In the genomic region with DNA sequence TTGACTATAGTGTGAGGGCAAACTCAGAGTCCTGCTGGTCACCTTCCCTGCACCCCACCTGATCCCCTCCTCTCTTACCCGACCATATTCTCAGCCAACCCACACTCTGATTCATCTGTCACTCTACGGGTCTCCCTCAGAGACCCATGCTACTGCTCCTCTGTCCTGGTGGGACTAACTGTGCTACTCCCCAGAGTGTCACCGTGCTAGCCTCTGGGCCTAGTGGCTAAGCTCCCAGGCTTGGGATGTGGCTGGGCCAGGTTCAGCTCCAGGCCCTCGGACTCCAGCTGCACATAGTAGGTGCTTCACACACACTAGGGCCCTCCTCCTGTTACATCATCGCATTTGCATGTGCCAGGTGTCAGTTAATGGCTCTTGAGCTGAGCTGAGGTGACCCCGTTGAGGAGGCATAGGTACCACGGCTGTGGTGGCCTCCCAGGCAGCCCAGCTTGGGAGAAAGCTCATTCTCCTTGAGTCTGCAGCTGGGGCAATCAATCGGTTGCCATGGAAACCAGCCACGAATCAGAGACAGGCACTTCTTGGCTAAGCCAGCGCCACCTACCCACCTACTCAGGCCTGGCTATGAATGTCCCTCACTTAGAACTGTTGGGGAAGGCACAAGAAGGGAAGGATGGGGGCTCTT, we compare ENCODE assay signal across 9 mouse cellular contexts. TPM values are rescaled to one million over a fixed set of nuclear protein-coding genes. Genes with fewer than 3 reads are reported as not detected.
DNase-seq lines count a peak whose midpoint lies in the region; ATAC-seq lines count a peak whose summit lies in the region.
"Had no signal": no experiment of that assay in that cellular context is flagged by ENCODE, and none has a peak within 500 bp of the region (broad histone marks: within the 10 kb centered on the region; RNA-seq: fewer than 3 reads in every experiment).

No protein-coding gene starts in this region.

- H3K27me3 ChIP-seq in liver, embryonic 11.5 days (replicated peaks; ENCODE audit: control insufficient read depth, insufficient read depth, low read length) = peaks cover 19% of the 10 kb centered on the region
- H3K27me3 ChIP-seq in forebrain, embryonic 10.5 days (ENCODE audit: poor library complexity, severe bottlenecking) = peaks cover 38% of the 10 kb centered on the region
- H3K27me3 ChIP-seq in neural tube, embryonic 12.5 days (replicated peaks) = no peaks in the 10 kb centered on the region

- no peaks in the 10 kb centered on the region for H3K36me3 ChIP-seq in liver, embryonic 11.5 days (ENCODE audit: control insufficient read depth, insufficient read depth, low read length)
- no peaks in the 10 kb centered on the region for H3K36me3 ChIP-seq in forebrain, embryonic 10.5 days (replicated peaks)
- no peaks in the 10 kb centered on the region for H3K36me3 ChIP-seq in neural tube, embryonic 12.5 days

- no peak overlapping the region for H3K4me3 ChIP-seq in liver, embryonic 11.5 days (ENCODE audit: low read depth, low read length)
- H3K4me3 ChIP-seq in forebrain, embryonic 10.5 days = no peak overlapping the region
- H3K4me3 ChIP-seq in neural tube, embryonic 12.5 days = no peak overlapping the region

- no peak overlapping the region for H3K27ac ChIP-seq in liver, embryonic 11.5 days (ENCODE audit: low read depth, low read length)
- peak overlapping the region; percentile 53 for H3K27ac ChIP-seq in forebrain, embryonic 10.5 days
- no peak overlapping the region; the same call in 1 of the 2 replicates for H3K27ac ChIP-seq in neural tube, embryonic 12.5 days

- H3K9me3 ChIP-seq in liver, embryonic 11.5 days (ENCODE audit: control insufficient read depth, low read length) = no peaks in the 10 kb centered on the region
- no peaks in the 10 kb centered on the region for H3K9me3 ChIP-seq in forebrain, embryonic 10.5 days
- H3K9me3 ChIP-seq in neural tube, embryonic 12.5 days = no peaks in the 10 kb centered on the region

- 34% methylated on average over 10 of the region's 10 CpGs for WGBS in liver, embryonic 11.5 days
- WGBS in forebrain, embryonic 10.5 days = 30% methylated on average over 10 of the region's 10 CpGs
- 24% methylated on average over 10 of the region's 10 CpGs for WGBS in neural tube, embryonic 12.5 days

- ATAC-seq in liver, embryonic 11.5 days (replicated peaks; ENCODE audit: low FRiP score) = no peak
- ATAC-seq in neural tube, embryonic 12.5 days (ENCODE audit: low FRiP score, low read depth) = peak; percentile 65
- ATAC-seq: Patski had no signal

- H3K9ac ChIP-seq in liver, embryonic 11.5 days (ENCODE audit: low read depth, low read length) = no peak overlapping the region
- H3K9ac ChIP-seq in neural tube, embryonic 12.5 days = no peak overlapping the region

- peak; percentile 20 for DNase-seq in liver
- DNase-seq in liver, embryonic 11.5 days (ENCODE audit: low spot score) = no peak
- peak; percentile 80 for DNase-seq in forebrain, embryonic 10.5 days (ENCODE audit: extremely low spot score, low spot score)
- peak; percentile 45 to 55 for DNase-seq in layer of hippocampus, postnatal 10 days (ENCODE audit: low spot score in 2 of 2)
- DNase-seq in urinary bladder, postnatal 4 days (ENCODE audit: low spot score in 2 of 2) = no peak
- no peak for DNase-seq in kidney, adult 18-20 months
- no peak for DNase-seq in Muller cell, postnatal 12 days (ENCODE audit: inconsistent ontology term)

- H3K4me1 ChIP-seq in liver, embryonic 11.5 days (replicated peaks; ENCODE audit: control insufficient read depth, insufficient read depth, low read length) = no peaks in the 10 kb centered on the region
- H3K4me1 ChIP-seq in forebrain, embryonic 10.5 days = peaks cover 67% of the 10 kb centered on the region
- peaks cover 41% of the 10 kb centered on the region for H3K4me1 ChIP-seq in neural tube, embryonic 12.5 days

- no peak overlapping the region for H3K4me2 ChIP-seq in liver, embryonic 11.5 days
- no peak overlapping the region for H3K4me2 ChIP-seq in neural tube, embryonic 12.5 days (replicated peaks)

RNA-seq across cellular contexts. Expression of a gene that starts 37.4 kb away (rescaled TPM):
- 7.8 and 9.5 TPM in 2 replicates for polyA plus RNA-seq in liver, embryonic 11.5 days (2014; fragmentation: Nextera tagmentation; extraction: Ambion mirVana)
- polyA plus RNA-seq in forebrain, embryonic 10.5 days (2016; fragmentation: Nextera tagmentation; extraction: Ambion mirVana) = 4.5 TPM in 2 replicates
- total RNA-seq in layer of hippocampus, postnatal 10 days (2021) = 10 to 100 TPM; 13.8 to 15.2 TPM
- 6.4 and 6.6 TPM in 2 replicates for polyA plus RNA-seq in neural tube, embryonic 12.5 days (2016; fragmentation: Nextera tagmentation; extraction: Ambion mirVana)

Comparison
In these comparisons a context has a peak if more than half of its experiments do, and no peak if none do; other contexts are left out.
1. DNase-seq: peak in liver (single experiment), forebrain, embryonic 10.5 days (single experiment) and layer of hippocampus, postnatal 10 days (2 of 2); none in liver, embryonic 11.5 days (single experiment), urinary bladder, postnatal 4 days (0 of 2), kidney, adult 18-20 months (single experiment) and Muller cell, postnatal 12 days (single experiment).